Mouse (Mus musculus): Measurements from ENCODE around the gene Inpp5a.

Inpp5a gene

DNA sequence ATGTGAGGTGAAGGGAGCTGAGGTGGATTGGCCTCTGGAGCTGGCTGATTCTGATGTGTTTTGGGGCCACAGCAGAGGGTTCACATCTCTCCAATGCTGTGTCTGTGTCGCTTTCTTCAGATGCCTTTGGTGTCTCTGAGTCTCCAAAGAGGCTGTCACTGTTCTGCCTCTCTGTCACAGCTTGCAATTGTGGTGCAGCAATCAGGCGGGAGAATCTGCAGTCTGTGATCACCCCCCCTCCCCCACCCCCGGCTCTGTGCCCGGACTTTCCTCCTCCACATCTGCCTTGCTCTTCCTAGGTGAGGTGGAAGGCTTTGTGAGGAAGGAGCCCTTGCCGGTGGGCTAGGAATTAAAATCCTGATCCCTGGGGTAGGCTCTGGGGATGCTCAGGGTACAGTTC lies 52.1 kb downstream of the Inpp5a start:
- no peak for DNase-seq (ENCODE audit: low spot score)

DNA sequence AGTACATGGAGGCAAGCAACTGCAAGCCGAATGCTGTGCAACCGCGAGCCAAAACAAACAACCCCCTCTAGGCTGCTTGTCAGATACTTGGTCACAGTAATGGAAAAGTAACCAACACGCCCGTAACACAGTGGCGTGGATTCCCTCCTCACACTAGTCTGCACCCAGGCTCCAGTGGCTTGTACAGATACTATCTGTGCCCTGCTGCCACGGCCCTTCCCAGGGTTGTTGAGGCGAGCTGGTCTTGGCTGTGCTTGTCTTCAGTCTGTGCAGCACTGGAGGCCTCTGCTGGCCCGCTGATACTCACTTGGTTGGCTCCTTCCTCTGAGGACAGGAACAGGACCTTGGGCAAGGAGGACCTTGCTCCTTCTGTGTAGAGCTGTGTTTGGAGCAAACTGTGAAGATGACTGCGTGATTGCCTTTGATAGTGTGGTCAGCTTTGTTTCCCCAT lies 52.9 kb downstream of the Inpp5a start:
- peak; percentile 18 for DNase-seq (ENCODE audit: low spot score)

DNA sequence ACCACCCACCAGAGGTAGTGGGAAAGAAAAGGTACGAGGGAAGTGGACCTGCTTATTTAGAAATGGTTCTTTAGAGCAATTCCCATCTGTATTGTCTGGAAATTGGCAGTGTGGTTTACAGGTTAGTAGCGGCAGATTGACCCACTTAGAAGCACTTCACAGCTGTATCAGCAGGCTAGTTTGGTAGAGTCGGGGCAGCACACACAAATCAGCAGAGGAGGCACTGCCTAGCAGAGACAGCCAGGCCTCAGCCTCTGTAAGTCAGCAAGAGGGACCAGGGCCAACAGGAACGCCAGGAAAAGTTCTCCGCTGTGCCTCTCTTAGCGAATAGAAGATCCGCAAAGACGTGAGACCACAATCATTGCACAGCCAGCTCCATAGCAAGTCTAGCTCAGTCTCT lies 56.7 kb downstream of the Inpp5a start:
- no peak for DNase-seq (ENCODE audit: low spot score)

- DNase-seq (ENCODE audit: low spot score) = no peak
Observed at GRCm38 (mm10) chr7:139447381-139447780, 58.5 kb downstream of the Inpp5a start.

DNA sequence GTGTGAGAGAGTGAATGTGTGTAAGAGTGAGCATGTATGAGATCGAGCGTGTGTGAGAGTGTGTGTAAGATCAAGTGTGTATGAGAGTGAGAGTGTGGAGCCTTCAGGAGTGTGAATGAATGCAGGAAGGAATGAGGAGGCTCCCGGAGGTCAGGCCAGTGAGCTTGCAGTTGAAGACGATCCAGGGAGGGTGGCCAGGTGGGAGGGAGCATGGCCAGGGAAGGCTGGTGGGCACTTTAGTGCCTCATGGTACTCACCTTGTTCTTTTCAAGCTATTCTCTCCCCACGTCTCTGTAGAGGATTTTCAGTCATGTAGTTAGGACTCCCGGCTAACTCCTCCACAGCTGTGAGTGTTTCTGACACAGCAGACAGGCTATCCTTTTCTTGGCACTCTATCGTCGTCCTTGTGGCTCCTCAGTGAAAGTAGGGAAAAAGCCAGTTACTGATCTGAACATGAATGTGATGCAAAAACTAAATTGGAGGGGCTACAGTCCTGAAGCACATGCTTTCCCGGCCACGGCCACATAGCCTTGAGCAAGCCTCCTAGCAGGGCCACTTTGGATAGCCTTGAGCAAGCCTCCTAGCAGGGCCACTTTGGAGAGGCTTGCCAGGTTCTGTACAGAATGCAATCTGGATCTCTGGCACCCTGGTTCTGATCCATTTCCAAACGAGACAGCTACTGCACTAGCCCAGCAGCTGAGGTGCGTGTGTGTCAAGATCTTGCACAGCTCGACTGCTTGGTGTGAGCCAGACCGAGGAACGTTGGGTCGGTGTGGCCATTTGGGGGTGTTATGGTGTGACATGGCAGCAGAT lies 61.5 kb downstream of the Inpp5a start:
- no peak for DNase-seq (ENCODE audit: low spot score)

DNA sequence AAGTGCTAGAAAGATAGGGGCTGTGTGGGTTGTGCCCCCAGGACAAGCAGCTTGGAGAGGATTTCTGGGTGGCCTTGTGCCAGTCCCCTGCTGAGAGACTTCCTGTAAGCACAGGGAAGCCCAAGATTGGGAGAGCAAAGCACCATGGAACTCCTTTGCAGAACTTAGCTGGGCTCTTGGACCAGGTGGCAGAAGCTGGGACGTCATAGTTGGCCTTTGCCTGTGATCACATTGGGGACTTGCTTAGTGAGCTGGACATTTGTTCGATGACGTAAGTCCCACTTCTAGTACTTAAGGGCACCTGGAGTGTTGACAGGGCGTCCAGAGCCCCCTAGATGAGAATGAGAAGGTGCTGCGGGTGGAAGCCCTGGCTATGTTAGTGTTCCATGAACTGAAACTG lies 62.8 kb downstream of the Inpp5a start:
- DNase-seq (ENCODE audit: low spot score) = no peak

GRCm38 (mm10) chr7:139452199-139452598 lies 63.3 kb downstream of the Inpp5a start:
- no peak for DNase-seq (ENCODE audit: low spot score)

DNA sequence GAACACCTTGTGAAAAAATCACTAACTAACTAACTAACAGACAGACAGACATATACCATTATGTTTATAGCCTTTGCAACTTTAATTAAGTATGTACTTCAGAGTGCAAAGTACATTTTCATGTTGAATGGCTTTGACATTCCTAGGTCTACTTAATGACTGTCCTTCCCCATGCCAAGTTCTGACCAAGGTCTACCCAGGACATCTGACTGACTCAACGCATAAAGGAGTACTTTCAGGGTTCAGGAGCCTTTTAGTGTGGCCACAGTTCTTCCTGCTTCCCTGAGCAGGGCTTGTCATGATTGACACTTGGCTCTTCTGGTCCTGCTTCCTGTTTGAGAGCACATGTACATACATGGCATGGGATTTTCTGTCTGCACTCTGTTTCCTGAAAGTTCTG lies 64.3 kb downstream of the Inpp5a start:
- no peak for DNase-seq (ENCODE audit: low spot score)

DNA sequence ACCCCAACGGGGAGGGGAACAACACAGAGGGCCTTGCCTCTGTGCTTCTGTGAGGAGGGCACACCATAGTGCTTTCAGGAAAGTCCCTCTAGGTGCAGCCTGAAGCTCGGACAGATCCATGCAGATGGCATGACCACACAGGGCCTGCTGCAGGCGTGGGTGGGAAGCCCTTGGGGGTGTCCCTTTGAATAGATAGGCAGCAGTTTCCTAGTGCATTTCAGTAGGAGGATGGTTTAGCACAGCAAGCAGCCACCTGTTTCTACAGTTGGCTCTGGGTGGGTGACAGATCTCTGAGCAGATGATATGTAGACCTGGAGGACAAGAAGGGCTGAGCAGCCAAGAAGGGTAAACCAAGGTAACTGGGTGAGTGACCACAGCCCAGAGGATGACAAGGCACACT lies 65.4 kb downstream of the Inpp5a start:
- no peak for DNase-seq (ENCODE audit: low spot score)

DNA sequence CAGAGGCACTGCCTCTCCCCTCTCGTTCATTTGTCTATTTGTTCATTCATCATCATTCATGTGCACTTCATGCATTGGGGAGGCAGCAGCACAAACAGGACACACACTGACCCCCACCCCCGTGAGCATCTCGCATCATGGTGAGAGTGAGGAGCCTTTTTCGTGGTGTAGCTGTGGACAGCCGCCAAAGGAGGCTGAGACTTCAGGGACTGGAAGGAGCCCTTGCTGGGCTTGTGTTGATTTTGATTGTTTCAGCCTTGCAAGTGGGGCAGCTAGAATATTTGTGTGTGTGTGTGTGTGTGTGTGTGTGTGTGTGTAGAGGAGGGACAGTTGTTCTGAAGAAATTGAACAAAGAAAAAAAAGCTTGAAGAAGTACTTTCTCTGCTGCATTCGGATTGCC lies 67.8 kb downstream of the Inpp5a start:
- DNase-seq (ENCODE audit: low spot score) = no peak

DNA sequence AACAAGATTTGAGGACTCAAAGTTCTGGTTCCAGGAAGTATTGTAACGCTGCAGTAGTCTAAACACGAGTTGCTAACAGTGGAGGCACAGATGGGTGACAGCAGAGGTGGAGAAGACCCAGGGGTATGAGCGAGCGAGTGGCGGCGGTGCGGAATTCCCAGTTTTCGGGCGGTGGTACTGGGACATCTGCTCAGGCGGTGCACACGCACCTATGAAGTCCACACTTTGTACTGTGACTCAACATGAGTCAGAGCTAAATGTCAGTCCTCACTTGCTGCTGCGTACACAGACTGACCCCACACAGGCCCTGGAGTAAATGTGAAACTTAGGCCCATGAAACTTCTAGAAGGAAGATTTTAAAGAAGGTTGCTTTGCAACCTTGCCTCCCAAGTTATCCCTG lies 72.4 kb downstream of the Inpp5a start:
- no peak for DNase-seq (ENCODE audit: low spot score)

DNA sequence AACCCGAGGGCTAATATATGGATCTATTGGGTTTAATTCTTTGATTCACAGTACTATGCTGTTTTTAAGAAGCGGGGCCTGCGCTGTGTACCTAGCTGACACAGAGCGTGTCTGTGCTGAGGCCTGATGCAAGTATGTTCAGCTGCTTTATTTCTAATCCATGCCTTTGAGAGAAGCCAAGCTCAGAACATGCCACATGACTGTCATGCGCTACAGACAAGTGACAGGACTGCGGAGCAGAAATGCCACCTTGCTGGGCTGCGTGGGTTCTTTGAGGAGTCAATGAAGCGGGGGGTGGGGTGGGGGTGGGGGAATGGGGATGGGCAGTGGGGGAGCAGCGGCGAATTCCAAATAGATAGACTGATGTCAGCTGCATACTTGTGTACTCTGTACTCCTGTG lies 73.2 kb downstream of the Inpp5a start:
- DNase-seq (ENCODE audit: low spot score) = no peak

DNA sequence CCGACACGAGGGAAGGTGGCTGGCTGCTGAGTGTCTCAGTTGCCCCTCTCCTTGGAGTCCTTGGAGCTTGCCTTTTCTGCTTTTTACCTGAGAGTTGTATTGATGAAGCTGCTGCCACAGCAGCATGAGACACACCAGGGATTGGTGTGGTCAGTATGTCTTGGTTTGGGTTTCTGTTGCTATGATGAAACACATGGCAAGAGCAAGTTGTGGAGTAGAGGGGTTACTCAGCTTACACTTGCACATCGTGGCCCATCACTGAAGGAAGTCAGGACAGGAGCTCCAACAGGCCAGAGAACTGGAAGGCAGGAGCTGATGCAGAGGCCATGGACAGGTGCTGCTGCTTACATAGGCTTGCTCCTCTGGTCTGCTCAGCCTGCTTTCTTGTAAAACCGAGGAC lies 76.6 kb downstream of the Inpp5a start:
- no peak for DNase-seq (ENCODE audit: low spot score)

GRCm38 (mm10) chr7:139466484-139467176 lies 77.7 kb downstream of the Inpp5a start:
- peak; percentile 28 for DNase-seq (ENCODE audit: low spot score)

DNA sequence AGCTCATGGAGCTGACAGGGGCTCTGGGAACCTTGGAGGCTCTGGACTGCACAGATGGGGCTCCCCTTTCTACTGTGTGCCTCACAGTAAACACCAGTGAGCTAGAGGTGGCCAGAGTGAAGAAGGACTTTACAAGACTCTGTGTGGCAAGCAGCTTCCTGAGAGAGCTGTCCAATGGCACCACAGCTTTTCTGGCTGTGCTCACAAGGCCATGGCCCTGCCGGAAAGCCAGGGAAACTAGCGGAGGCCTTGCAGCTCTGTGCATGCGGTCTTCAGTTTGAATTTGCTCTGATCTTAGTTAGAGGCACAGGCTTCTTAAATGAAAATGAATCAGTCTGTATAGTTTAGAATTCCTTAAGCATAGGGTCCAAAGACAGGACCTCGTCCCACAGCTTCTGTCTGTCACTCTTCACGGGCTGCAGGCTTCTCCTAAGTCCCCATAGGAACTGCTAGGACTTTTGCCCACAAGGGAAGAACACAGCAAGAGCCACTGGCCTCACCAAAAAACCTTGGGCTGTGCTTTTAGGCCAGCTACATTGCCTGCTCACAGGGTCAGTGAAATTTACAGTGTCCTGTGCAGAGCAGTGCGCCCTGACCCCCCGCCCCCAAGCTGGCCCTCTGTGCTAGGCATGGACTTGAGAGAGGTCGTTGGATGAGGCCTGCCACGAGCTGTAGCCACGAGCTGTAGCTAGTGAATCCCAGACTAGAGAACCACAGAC lies 78.4 kb downstream of the Inpp5a start:
- DNase-seq (ENCODE audit: low spot score) = peak; percentile 32

DNA sequence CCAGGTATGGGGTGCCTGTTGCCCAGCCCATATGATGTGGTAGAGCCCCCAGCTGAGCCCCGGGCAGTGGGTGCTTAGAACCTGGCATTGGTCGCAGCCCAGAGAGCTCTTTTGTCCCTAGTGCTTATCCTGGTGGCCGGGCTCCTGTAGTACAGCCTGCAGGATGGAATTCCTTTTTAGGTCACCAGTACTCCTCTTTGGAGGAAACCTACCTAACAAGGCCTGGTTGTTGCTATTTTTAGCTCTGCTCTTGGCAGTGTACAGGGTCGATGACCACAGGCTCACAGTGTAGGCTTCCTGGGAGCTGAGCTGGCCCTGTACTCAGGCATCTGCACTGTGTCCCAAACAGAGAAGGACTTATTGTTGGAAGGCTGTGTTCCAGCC lies 79.0 kb downstream of the Inpp5a start:
- peak; percentile 55 for DNase-seq (ENCODE audit: low spot score)

- no peak for DNase-seq (ENCODE audit: low spot score)
Observed at GRCm38 (mm10) chr7:139468440-139468839, 79.5 kb downstream of the Inpp5a start.

- DNase-seq (ENCODE audit: low spot score) = no peak
Observed at GRCm38 (mm10) chr7:139469457-139469856, 80.5 kb downstream of the Inpp5a start.

- no peak for DNase-seq (ENCODE audit: low spot score)
Observed at GRCm38 (mm10) chr7:139470481-139470880, 81.6 kb downstream of the Inpp5a start.

- DNase-seq (ENCODE audit: low spot score) = no peak
Observed at GRCm38 (mm10) chr7:139472052-139472451, 83.1 kb downstream of the Inpp5a start.

DNA sequence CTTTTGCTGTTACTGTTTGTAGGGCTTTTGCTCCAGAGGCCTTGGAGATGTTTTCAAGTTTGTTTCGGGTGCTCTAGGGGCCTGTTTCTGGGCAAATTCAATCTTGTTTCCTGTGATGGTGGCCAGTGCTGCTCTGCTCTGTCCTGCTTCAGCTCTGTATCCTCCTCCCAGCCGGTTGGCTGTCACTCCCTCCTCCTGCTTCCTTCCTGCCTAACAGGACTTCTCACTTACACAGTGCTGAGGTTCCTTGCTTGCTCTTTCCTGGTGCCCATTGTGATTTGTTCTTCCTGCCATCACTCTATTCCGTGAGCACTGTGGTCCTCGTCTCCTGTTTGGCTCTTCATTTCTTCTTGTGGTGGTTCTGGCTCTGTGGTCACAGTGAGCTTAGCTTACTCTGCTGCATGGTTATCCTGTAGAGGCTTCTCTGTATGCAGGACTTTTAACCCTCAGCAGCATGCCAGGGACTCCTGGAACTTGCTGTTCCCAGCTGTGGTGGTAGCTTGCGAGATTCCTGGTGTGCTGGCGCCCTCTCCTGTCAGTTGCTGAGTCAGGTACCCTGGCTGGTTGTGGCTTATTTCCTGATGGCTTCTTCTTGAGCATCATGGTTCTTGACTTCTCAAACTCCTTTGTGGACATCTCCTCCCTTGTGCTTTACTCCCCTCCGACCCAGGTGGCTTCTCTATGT lies 84.1 kb downstream of the Inpp5a start:
- peak; percentile 79 for DNase-seq (ENCODE audit: low spot score)

- DNase-seq (ENCODE audit: low spot score) = peak; percentile 20
Observed at GRCm38 (mm10) chr7:139475896-139476295, 87.0 kb downstream of the Inpp5a start.
